Mouse (Mus musculus) megakaryocyte, embryonic 14.5 days (primary cell): Measurements from ENCODE around the gene Tmem45a2.

ENCODE experiments used
- FLI1 ChIP-seq: IDR thresholded peaks from 2 replicates; pipeline ENCODE4 v1.6.1; 2012; ENCODE audit warnings: low read length, inconsistent platforms, mixed read lengths
- GATA1 ChIP-seq: IDR thresholded peaks from 3 replicates; pipeline ENCODE4 v1.6.1; 2012; ENCODE audit warnings: mixed read lengths, low read length, inconsistent platforms, borderline replicate concordance

GRCm38 (mm10) chr16:57079577-57079976 lies 8.4 kb upstream of the Tmem45a2 start:
- TF ChIP-seq GATA1 (no peak), FLI1 (no peak)
